Mouse (Mus musculus) C2C12 (cell line): ENCODE data around the gene Elf2.

Experiments
- CEBPB ChIP-seq: IDR thresholded peaks from one replicate; pipeline ENCODE4 v1.6.1; 2011; ENCODE audit warnings: low read depth, mild to moderate bottlenecking, control low read depth, moderate library complexity
- CTCF ChIP-seq: IDR thresholded peaks from one replicate; pipeline ENCODE4 v1.5.1; 2011; ENCODE audit not compliant: control insufficient read depth, insufficient read depth, insufficient read length
- MYOG ChIP-seq: IDR thresholded peaks from one replicate; pipeline ENCODE4 v1.6.1; 2011; ENCODE audit not compliant: control insufficient read depth, insufficient read length; ENCODE audit errors: extremely low read depth
- USF1 ChIP-seq: IDR thresholded peaks from one replicate; pipeline ENCODE4 v1.6.1; 2011; ENCODE audit warnings: low read depth, mild to moderate bottlenecking, control low read depth, moderate library complexity

GRCm38 (mm10) chr3:51239541-51239940 is 100.9 kb downstream of the Elf2 start:
- no peak for TF ChIP-seq CTCF
- TF ChIP-seq USF1: no peak
- no peak for TF ChIP-seq CEBPB
- TF ChIP-seq MYOG: no peak
